Mouse (Mus musculus): ENCODE results near the gene Prkag1.

GRCm38 (mm10) chr15:98849165-98849564, 17.8 kb upstream of the Prkag1 start:
- TF ChIP-seq GATA1 (IDR thresholded peaks at IDR 0.05; ENCODE audit: borderline replicate concordance, low read length) (no peak), FLI1 (IDR thresholded peaks at IDR 0.05; ENCODE audit: low read length) (no peak)
